Mouse (Mus musculus): Measurements from ENCODE around the gene B4gat1. TPM values are rescaled to one million over a fixed set of nuclear protein-coding genes. Genes with fewer than 3 reads are reported as not detected.
"Not testable (repeated sequence)": the region's sequence is repeated elsewhere in the genome, so short reads cannot be mapped to it uniquely, and the experiment has no call there.

B4gat1 gene
- polyA plus RNA-seq, 1 experiment from 2014 or later, result 93.7 TPM

DNA sequence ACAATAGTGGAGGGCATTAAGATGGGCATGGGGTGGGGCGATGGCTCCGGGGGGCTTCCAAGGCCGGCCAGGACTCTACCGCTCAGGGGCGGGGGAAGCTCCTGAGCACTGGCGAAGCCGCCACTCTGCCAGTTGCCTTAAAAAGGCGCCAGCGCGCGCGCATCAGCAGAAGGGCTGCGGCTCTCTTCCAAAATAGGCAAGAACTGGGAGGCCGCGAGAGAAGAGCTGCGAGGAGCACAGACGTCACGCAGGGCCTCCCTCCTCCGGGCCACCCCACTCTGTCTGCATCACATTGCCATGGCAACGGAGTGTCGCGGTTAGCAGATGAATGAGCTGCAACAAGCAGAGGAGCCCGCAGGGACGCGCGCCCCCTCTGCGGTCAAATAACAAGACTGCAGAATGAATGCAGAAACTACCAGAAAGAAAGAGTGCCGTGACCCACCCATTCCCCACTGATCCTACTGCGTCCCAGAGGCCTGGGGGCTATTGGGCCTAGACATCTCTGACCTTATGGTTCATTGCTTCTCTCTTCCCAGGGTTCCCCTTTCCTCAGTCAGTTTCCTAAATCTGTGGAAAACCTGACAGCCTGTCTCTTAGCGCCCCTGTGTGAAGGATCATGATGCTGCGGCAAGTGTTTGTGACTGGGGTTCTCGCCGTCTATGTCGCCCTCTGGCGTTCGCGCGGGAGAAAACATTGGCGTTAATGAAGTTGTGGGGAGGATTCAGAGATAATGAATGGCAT lies 36.8 kb upstream of the B4gat1 start:
- ATAC-seq (ENCODE audit: low FRiP score) (peak; percentile 96), DNase-seq (ENCODE audit: low spot score) (peak; percentile 89)
- no peaks in the 10 kb centered on the region for H3K9me3 ChIP-seq (ENCODE audit: control insufficient read depth, low read length)
- peak overlapping the region; percentile 29 for H3K4me3 ChIP-seq (replicated peaks; ENCODE audit: low read length)
- no peaks in the 10 kb centered on the region for H3K36me3 ChIP-seq (replicated peaks; ENCODE audit: control insufficient read depth, insufficient read depth)
- WGBS, result under 1% methylated on average over 39 of the region's 39 CpGs
- H3K4me1 ChIP-seq (replicated peaks; ENCODE audit: control insufficient read depth, insufficient read depth, low read length), result peaks cover 30% of the 10 kb centered on the region
- H3K27me3 ChIP-seq (ENCODE audit: control insufficient read depth, insufficient read depth, low read length), result no peaks in the 10 kb centered on the region; the same call in 1 of the 2 replicates
- peak overlapping the region; percentile 93 for H3K27ac ChIP-seq
- peak overlapping the region; percentile 59 for H3K4me2 ChIP-seq (replicated peaks)
- H3K9ac ChIP-seq, result peak overlapping the region; percentile 63

- not testable (repeated sequence) for H3K9me3 ChIP-seq (ENCODE audit: control insufficient read depth, low read length); H3K4me2 ChIP-seq (replicated peaks); ATAC-seq (ENCODE audit: low FRiP score); H3K4me3 ChIP-seq (replicated peaks; ENCODE audit: low read length); H3K9ac ChIP-seq; DNase-seq (ENCODE audit: low spot score); H3K36me3 ChIP-seq (replicated peaks; ENCODE audit: control insufficient read depth, insufficient read depth); H3K27ac ChIP-seq; H3K27me3 ChIP-seq (ENCODE audit: control insufficient read depth, insufficient read depth, low read length)
- peaks cover 20% of the 10 kb centered on the region for H3K4me1 ChIP-seq (replicated peaks; ENCODE audit: control insufficient read depth, insufficient read depth, low read length)
- WGBS, result 51% methylated on average over 2 of the region's 2 CpGs
Measured at GRCm38 (mm10) chr19:5003644-5004043, 35.0 kb upstream of the B4gat1 start.

- DNase-seq (ENCODE audit: low spot score) (no peak), ATAC-seq (ENCODE audit: low FRiP score) (no peak)
- Histone ChIP-seq H3K27me3 (ENCODE audit: control insufficient read depth, insufficient read depth, low read length) (no peaks in the 10 kb centered on the region; the same call in 1 of the 2 replicates), H3K4me2 (replicated peaks) (no peak overlapping the region), H3K9me3 (ENCODE audit: control insufficient read depth, low read length) (no peaks in the 10 kb centered on the region), H3K4me3 (replicated peaks; ENCODE audit: low read length) (no peak overlapping the region), H3K4me1 (replicated peaks; ENCODE audit: control insufficient read depth, insufficient read depth, low read length) (peaks cover 8% of the 10 kb centered on the region), H3K27ac (no peak overlapping the region), H3K36me3 (replicated peaks; ENCODE audit: control insufficient read depth, insufficient read depth) (no peaks in the 10 kb centered on the region), H3K9ac (no peak overlapping the region)
- WGBS, result 63% methylated on average over 4 of the region's 4 CpGs
Measured at GRCm38 (mm10) chr19:5004925-5005324, 33.7 kb upstream of the B4gat1 start.

GRCm38 (mm10) chr19:5013138-5013537 lies 25.5 kb upstream of the B4gat1 start:
- H3K27me3 ChIP-seq (ENCODE audit: control insufficient read depth, insufficient read depth, low read length), result no peaks in the 10 kb centered on the region
- H3K9ac ChIP-seq, result no peak overlapping the region
- no peak overlapping the region for H3K27ac ChIP-seq
- WGBS, result 66% methylated on average over 8 of the region's 8 CpGs
- no peaks in the 10 kb centered on the region for H3K9me3 ChIP-seq (ENCODE audit: control insufficient read depth, low read length)
- no peaks in the 10 kb centered on the region for H3K36me3 ChIP-seq (replicated peaks; ENCODE audit: control insufficient read depth, insufficient read depth)
- no peak for DNase-seq (ENCODE audit: low spot score)
- no peak for ATAC-seq (ENCODE audit: low FRiP score)
- no peaks in the 10 kb centered on the region for H3K4me1 ChIP-seq (replicated peaks; ENCODE audit: control insufficient read depth, insufficient read depth, low read length)
- no peak overlapping the region for H3K4me2 ChIP-seq (replicated peaks)
- no peak overlapping the region for H3K4me3 ChIP-seq (replicated peaks; ENCODE audit: low read length)

- Histone ChIP-seq H3K4me2 (replicated peaks) (no peak overlapping the region), H3K27me3 (ENCODE audit: control insufficient read depth, insufficient read depth, low read length) (no peaks in the 10 kb centered on the region), H3K27ac (no peak overlapping the region), H3K36me3 (replicated peaks; ENCODE audit: control insufficient read depth, insufficient read depth) (no peaks in the 10 kb centered on the region), H3K9ac (no peak overlapping the region), H3K4me3 (replicated peaks; ENCODE audit: low read length) (no peak overlapping the region), H3K4me1 (replicated peaks; ENCODE audit: control insufficient read depth, insufficient read depth, low read length) (no peaks in the 10 kb centered on the region), H3K9me3 (ENCODE audit: control insufficient read depth, low read length) (no peaks in the 10 kb centered on the region)
- DNase-seq (ENCODE audit: low spot score), result peak; percentile 67
- no peak for ATAC-seq (ENCODE audit: low FRiP score)
- WGBS, result 12% methylated on average over 8 of the region's 8 CpGs
Measured at GRCm38 (mm10) chr19:5014961-5015398, 23.6 kb upstream of the B4gat1 start.

- Histone ChIP-seq H3K4me1 (replicated peaks; ENCODE audit: control insufficient read depth, insufficient read depth, low read length) (no peaks in the 10 kb centered on the region), H3K27ac (no peak overlapping the region), H3K36me3 (replicated peaks; ENCODE audit: control insufficient read depth, insufficient read depth) (no peaks in the 10 kb centered on the region), H3K4me2 (replicated peaks) (no peak overlapping the region), H3K9ac (no peak overlapping the region), H3K27me3 (ENCODE audit: control insufficient read depth, insufficient read depth, low read length) (no peaks in the 10 kb centered on the region), H3K9me3 (ENCODE audit: control insufficient read depth, low read length) (no peaks in the 10 kb centered on the region), H3K4me3 (replicated peaks; ENCODE audit: low read length) (no peak overlapping the region)
- DNase-seq (ENCODE audit: low spot score) (no peak), ATAC-seq (ENCODE audit: low FRiP score) (no peak)
- 44% methylated on average over 10 of the region's 10 CpGs for WGBS
Measured at GRCm38 (mm10) chr19:5016221-5016742, 22.3 kb upstream of the B4gat1 start.

- Histone ChIP-seq H3K4me3 (replicated peaks; ENCODE audit: low read length) (no peak overlapping the region), H3K4me2 (replicated peaks) (no peak overlapping the region), H3K4me1 (replicated peaks; ENCODE audit: control insufficient read depth, insufficient read depth, low read length) (no peaks in the 10 kb centered on the region), H3K27me3 (ENCODE audit: control insufficient read depth, insufficient read depth, low read length) (no peaks in the 10 kb centered on the region), H3K9me3 (ENCODE audit: control insufficient read depth, low read length) (no peaks in the 10 kb centered on the region), H3K27ac (no peak overlapping the region), H3K9ac (no peak overlapping the region), H3K36me3 (replicated peaks; ENCODE audit: control insufficient read depth, insufficient read depth) (no peaks in the 10 kb centered on the region)
- DNase-seq (ENCODE audit: low spot score) (peak; percentile 73), ATAC-seq (ENCODE audit: low FRiP score) (no peak)
- WGBS, result 26% methylated on average over 12 of the region's 12 CpGs
Measured at GRCm38 (mm10) chr19:5016782-5017181, 21.8 kb upstream of the B4gat1 start.

- H3K27me3 ChIP-seq (ENCODE audit: control insufficient read depth, insufficient read depth, low read length), result no peaks in the 10 kb centered on the region
- no peak overlapping the region for H3K9ac ChIP-seq
- no peaks in the 10 kb centered on the region for H3K36me3 ChIP-seq (replicated peaks; ENCODE audit: control insufficient read depth, insufficient read depth)
- no peaks in the 10 kb centered on the region for H3K9me3 ChIP-seq (ENCODE audit: control insufficient read depth, low read length)
- no peak overlapping the region for H3K27ac ChIP-seq
- no peak overlapping the region for H3K4me3 ChIP-seq (replicated peaks; ENCODE audit: low read length)
- H3K4me2 ChIP-seq (replicated peaks), result no peak overlapping the region
- 85% methylated on average over 4 of the region's 4 CpGs for WGBS
- H3K4me1 ChIP-seq (replicated peaks; ENCODE audit: control insufficient read depth, insufficient read depth, low read length), result no peaks in the 10 kb centered on the region
- no peak for ATAC-seq (ENCODE audit: low FRiP score)
- no peak for DNase-seq (ENCODE audit: low spot score)
Measured at GRCm38 (mm10) chr19:5017611-5018010, 21.0 kb upstream of the B4gat1 start.

DNA sequence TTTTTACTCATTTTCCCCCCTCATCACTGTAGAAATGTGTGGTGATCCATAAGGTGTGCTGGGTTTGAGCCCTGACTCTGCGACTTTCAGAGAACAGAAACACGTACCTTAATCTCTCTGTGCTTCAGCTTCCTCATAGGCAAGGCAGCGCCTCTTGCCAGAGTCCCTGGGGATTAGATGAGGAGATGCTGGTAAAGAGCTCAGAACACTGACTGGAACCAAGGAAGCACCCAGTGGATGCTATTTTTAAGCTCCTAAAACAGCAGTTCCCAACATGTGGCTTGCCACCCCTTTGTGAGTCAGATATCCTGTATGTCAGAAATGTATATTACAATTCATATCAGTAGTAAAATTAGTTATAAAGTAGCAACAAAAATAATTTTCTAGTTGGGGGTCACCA lies 20.4 kb upstream of the B4gat1 start:
- DNase-seq (ENCODE audit: low spot score) (no peak), ATAC-seq (ENCODE audit: low FRiP score) (no peak)
- no peaks in the 10 kb centered on the region for H3K4me1 ChIP-seq (replicated peaks; ENCODE audit: control insufficient read depth, insufficient read depth, low read length)
- H3K36me3 ChIP-seq (replicated peaks; ENCODE audit: control insufficient read depth, insufficient read depth), result no peaks in the 10 kb centered on the region
- no peak overlapping the region for H3K4me2 ChIP-seq (replicated peaks)
- no peak overlapping the region for H3K4me3 ChIP-seq (replicated peaks; ENCODE audit: low read length)
- H3K27ac ChIP-seq, result no peak overlapping the region
- H3K9me3 ChIP-seq (ENCODE audit: control insufficient read depth, low read length), result no peaks in the 10 kb centered on the region
- H3K9ac ChIP-seq, result no peak overlapping the region
- no peaks in the 10 kb centered on the region for H3K27me3 ChIP-seq (ENCODE audit: control insufficient read depth, insufficient read depth, low read length)
- WGBS, result 83% methylated on average over 3 of the region's 3 CpGs
